Mouse (Mus musculus): Measurements from ENCODE around the gene Klrb1c. TPM values are rescaled to one million over a fixed set of nuclear protein-coding genes. Genes with fewer than 3 reads are reported as not detected.
A peak's percentile ranks its signal among the peaks of the same experiment; 100 is the strongest.
"Not testable (repeated sequence)": the region's sequence is repeated elsewhere in the genome, so short reads cannot be mapped to it uniquely, and the experiment has no call there.

The Klrb1c gene
- polyA plus RNA-seq, 1 experiment from 2014 or later: 0.22 TPM

DNA sequence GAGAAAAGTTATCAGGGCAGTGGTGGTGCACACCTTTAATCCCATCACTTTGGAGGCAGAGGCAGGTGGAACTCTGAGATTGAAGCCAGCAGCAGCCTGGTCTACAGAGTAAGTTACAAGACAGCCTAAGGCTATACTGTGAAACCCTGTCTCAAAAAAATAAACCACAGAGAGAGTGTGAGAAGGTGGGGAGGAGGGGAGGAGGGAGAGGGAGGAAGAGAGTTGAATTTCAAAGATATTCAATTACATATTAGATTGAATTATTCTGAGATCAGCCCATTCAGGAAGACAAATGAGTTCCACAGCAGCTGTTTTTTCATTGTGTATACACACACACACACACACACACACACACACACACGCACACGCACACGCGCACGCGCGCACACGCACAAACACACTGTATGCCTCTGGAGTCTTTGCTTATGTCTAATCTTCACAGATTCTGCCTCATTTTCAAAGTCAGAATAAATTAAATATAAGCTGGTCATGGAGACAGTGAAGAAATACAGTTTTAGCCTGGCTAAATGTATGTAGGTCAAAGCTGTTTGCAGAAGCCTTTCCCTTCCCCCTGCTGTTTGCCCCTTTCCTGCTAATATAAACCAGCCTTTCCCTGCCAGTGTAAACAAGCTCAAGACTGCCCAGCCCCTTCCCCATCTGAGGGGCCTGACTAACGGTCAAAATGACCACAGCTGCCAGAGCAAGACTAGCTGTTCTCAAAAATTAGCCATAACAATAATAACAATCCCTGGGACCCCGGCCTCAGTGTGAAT lies 19.3 kb downstream of the Klrb1c start:
- no peak overlapping the region for H3K4me3 ChIP-seq (ENCODE audit: inconsistent target)
- 92% methylated on average over 10 of the region's 10 CpGs for WGBS (ENCODE audit: missing documents)
- H3K27ac ChIP-seq: no peak overlapping the region
- H3K79me2 ChIP-seq (ENCODE audit: inconsistent target): no peaks in the 10 kb centered on the region
- no peaks in the 10 kb centered on the region for H3K36me3 ChIP-seq (ENCODE audit: inconsistent target)

DNA sequence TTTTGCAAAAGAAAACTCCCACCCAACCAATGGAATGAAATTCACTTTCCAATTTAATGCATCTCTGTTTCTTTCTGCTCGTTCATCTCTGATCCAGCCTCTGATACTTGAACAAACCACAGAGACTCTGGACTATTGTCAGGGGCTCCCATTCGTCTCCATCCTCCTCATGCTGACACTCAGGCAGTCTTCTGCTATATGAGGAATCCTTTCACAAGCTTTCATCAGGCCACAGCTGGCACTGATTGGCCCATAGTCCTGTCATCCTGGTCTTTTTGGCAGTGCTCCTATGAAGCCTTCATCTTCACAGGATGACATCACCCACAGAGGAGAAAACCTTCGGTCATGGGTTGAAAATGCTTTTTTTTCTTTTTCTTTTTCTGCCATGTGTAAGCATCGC lies 21.0 kb downstream of the Klrb1c start:
- WGBS (ENCODE audit: missing documents): 88% methylated on average over 4 of the region's 4 CpGs
- Histone ChIP-seq H3K79me2 (ENCODE audit: inconsistent target) (no peaks in the 10 kb centered on the region), H3K36me3 (ENCODE audit: inconsistent target) (no peaks in the 10 kb centered on the region), H3K4me3 (ENCODE audit: inconsistent target) (no peak overlapping the region), H3K27ac (no peak overlapping the region)

DNA sequence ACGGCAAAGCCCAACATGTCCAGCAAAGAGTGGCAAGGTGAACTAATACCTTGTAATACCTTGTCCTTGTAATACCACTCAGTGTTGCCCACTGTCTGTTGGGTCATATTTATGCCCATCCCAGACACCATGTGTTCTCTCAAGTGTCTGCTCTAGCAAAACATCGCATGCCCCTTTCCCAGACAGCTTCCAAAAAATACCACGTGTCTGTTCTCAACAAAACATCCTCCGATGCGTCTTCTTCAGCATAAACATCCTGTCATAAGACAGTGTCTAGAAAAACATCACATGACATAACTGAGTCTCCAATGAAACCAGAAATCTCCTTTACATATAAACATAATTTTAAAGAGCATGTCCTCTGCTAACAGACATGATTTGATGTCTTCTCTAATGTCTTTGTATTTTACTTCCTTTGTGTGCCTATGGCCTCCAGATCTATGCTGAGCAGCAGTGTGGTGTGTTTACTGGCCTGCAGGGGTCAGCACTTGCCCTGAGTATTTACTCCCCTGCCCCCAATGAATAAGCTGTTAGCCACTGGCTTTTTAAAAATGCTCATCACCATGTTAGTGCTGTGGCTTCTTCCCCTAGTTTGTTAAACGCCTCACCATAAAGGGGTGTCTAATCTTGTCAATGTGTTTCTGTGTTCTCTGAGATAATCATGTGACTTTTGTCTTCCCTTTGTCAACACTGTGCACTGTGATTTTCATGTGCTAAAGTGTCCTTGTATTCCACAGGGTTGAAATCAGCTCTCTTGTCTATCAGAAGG lies 22.3 kb downstream of the Klrb1c start:
- 70% methylated on average over 6 of the region's 6 CpGs for WGBS (ENCODE audit: missing documents)
- not testable (repeated sequence) for H3K27ac ChIP-seq; H3K79me2 ChIP-seq (ENCODE audit: inconsistent target); H3K4me3 ChIP-seq (ENCODE audit: inconsistent target); H3K36me3 ChIP-seq (ENCODE audit: inconsistent target)

GRCm38 (mm10) chr6:128765211-128765610 lies 23.8 kb downstream of the Klrb1c start:
- H3K4me3 ChIP-seq (ENCODE audit: inconsistent target): no peak overlapping the region
- no peak overlapping the region for H3K27ac ChIP-seq
- WGBS (ENCODE audit: missing documents): 100% methylated on average over 1 of the region's 1 CpGs
- H3K79me2 ChIP-seq (ENCODE audit: inconsistent target): no peaks in the 10 kb centered on the region
- H3K36me3 ChIP-seq (ENCODE audit: inconsistent target): no peaks in the 10 kb centered on the region

DNA sequence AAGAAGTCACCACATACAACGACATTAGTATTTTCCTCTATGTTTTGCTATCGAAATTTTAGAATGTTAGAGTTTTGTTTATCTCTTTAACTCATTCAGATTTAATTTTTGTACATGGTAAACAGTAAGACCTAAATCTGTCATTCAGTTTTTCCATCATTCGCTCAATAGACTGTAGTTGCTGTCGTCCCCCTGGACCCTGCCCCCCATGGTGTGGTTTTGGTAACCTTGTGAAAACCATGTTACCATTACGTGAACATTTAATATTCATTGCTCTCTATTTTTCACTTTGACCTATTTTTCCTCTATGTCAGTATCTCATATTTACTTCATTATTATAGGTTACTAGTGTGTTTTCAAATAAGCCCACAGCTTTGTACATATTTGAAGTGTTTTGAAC lies 24.4 kb downstream of the Klrb1c start:
- Histone ChIP-seq H3K27ac (no peak overlapping the region), H3K79me2 (ENCODE audit: inconsistent target) (no peaks in the 10 kb centered on the region), H3K4me3 (ENCODE audit: inconsistent target) (peak overlapping the region; percentile 43), H3K36me3 (ENCODE audit: inconsistent target) (no peaks in the 10 kb centered on the region)
- 12% methylated on average over 3 of the region's 5 CpGs for WGBS (ENCODE audit: missing documents)

DNA sequence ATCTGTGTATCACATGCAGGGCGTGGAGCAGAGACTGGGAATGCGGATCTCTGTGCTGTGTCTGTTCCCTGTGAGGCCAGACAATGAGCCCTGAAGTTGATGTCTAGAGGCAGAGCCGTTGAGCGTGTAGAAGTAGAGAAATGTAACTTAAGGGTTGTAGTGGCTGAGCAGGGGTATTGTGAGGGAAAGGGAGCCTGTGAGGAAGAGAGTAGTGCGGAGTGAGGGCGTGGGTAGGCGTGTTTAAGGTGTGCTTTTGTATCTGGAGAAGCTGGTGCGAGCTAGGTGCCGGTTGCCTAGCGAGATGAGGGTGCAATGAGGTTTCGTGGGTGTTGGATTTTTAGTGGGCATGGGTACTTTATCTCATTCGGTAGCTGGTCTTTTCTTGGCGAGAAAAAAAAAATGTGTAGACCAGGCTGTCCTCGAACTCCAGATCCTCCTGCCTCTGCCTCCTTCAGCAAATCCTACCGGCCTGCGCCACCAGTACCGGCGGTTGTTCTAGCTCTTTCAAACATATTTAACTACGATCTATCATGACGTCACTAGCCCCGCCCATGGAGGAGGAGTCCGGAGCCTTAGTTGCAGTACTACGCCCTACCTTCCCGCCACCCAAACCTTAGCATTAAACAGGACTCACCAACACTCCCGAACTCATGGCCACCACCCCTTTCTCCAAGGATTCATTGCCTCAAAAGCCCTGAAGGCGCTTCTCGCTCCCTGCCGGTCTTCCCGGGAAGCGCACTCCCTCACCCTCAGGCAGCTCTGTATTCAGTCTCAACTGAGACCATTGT lies 25.1 kb downstream of the Klrb1c start:
- no peak overlapping the region for H3K27ac ChIP-seq
- peak overlapping the region; percentile 43 for H3K4me3 ChIP-seq (ENCODE audit: inconsistent target)
- H3K79me2 ChIP-seq (ENCODE audit: inconsistent target): no peaks in the 10 kb centered on the region
- H3K36me3 ChIP-seq (ENCODE audit: inconsistent target): no peaks in the 10 kb centered on the region
- 3% methylated on average over 30 of the region's 30 CpGs for WGBS (ENCODE audit: missing documents)

DNA sequence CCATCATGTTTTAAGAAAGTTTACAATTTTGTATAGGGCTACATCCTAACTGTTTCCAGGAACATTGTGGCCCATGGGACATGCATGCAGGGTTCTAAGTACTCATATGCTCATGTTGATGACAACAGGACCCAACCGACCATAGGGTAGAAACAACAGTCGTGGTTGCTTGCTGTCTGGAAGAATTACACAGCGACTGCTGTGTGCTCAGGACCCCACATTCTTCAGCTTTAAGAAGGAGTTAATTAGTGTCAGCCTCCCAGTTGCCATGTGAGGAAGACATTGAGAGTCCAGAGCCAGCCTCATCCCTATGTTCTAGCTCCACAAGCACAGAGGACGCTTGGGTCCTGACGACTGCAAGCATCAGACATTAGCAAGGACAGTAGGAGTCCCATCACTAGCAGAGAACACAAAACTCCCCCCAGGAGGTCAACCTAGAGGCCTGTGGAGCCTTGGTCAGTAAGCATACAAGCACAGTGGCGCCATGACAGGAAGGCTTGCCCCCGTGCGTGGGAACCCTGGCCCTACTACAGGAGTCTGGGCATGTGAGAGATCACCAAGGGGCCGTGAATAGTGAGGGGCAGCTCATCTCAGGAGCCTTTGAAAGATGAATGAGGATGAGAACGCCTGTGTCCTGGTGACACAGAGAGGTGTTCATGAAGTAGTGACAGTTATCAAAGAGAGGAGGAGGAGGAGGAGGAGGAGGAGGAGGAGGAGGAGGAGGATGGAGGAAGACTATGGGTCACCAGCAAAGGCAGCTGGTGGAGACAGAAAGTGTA lies 25.9 kb downstream of the Klrb1c start:
- not testable (repeated sequence) for H3K27ac ChIP-seq; H3K36me3 ChIP-seq (ENCODE audit: inconsistent target); H3K79me2 ChIP-seq (ENCODE audit: inconsistent target); H3K4me3 ChIP-seq (ENCODE audit: inconsistent target)
- 87% methylated on average over 7 of the region's 10 CpGs for WGBS (ENCODE audit: missing documents)

- Histone ChIP-seq H3K4me3 (ENCODE audit: inconsistent target) (peak overlapping the region; percentile 90), H3K36me3 (ENCODE audit: inconsistent target) (no peaks in the 10 kb centered on the region), H3K27ac (no peak overlapping the region), H3K79me2 (ENCODE audit: inconsistent target) (no peaks in the 10 kb centered on the region)
- 65% methylated on average over 5 of the region's 5 CpGs for WGBS (ENCODE audit: missing documents)
Measured at GRCm38 (mm10) chr6:128761144-128761540, 27.9 kb downstream of the Klrb1c start.

GRCm38 (mm10) chr6:128760416-128761143 lies 28.4 kb downstream of the Klrb1c start:
- not testable (repeated sequence) for H3K79me2 ChIP-seq (ENCODE audit: inconsistent target); H3K36me3 ChIP-seq (ENCODE audit: inconsistent target)
- 0% methylated on average over 34 of the region's 44 CpGs for WGBS (ENCODE audit: missing documents)
- H3K4me3 ChIP-seq (ENCODE audit: inconsistent target): peak overlapping the region; percentile 90
- peak overlapping the region; percentile 52 for H3K27ac ChIP-seq

DNA sequence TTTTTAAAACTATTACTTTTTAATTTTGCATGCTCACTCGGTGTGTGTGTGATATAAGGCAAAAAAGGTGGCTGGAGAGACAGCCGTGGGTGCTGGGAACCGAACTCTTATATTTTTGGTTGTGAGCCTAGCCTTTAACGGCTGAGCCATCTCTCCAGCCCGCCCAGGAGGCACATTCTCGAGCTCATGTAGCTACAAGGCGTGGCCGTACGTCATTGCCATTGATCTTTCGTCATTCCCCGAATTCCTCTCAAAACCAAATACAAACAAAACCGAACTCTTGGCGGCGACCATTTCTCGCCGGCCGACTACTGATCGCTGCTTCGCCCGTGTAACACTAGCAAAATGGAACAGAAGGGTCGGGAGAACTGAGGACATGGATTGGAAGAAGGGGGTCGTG lies 29.0 kb downstream of the Klrb1c start:
- 1% methylated on average over 19 of the region's 22 CpGs for WGBS (ENCODE audit: missing documents)
- Histone ChIP-seq H3K27ac (peak overlapping the region; percentile 52), H3K4me3 (ENCODE audit: inconsistent target) (peak overlapping the region; percentile 90)
- H3K79me2 ChIP-seq (ENCODE audit: inconsistent target); H3K36me3 ChIP-seq (ENCODE audit: inconsistent target): not testable (repeated sequence)

- Histone ChIP-seq H3K36me3 (ENCODE audit: inconsistent target) (no peaks in the 10 kb centered on the region), H3K4me3 (ENCODE audit: inconsistent target) (no peak overlapping the region), H3K27ac (no peak overlapping the region), H3K79me2 (ENCODE audit: inconsistent target) (no peaks in the 10 kb centered on the region)
- 100% methylated on average over 5 of the region's 5 CpGs for WGBS (ENCODE audit: missing documents)
Measured at GRCm38 (mm10) chr6:128759221-128759950, 29.6 kb downstream of the Klrb1c start.

GRCm38 (mm10) chr6:128755402-128755763 lies 33.6 kb downstream of the Klrb1c start:
- H3K79me2 ChIP-seq (ENCODE audit: inconsistent target); H3K4me3 ChIP-seq (ENCODE audit: inconsistent target); H3K27ac ChIP-seq; H3K36me3 ChIP-seq (ENCODE audit: inconsistent target): not testable (repeated sequence)
- WGBS (ENCODE audit: missing documents): 83% methylated on average over 4 of the region's 4 CpGs

DNA sequence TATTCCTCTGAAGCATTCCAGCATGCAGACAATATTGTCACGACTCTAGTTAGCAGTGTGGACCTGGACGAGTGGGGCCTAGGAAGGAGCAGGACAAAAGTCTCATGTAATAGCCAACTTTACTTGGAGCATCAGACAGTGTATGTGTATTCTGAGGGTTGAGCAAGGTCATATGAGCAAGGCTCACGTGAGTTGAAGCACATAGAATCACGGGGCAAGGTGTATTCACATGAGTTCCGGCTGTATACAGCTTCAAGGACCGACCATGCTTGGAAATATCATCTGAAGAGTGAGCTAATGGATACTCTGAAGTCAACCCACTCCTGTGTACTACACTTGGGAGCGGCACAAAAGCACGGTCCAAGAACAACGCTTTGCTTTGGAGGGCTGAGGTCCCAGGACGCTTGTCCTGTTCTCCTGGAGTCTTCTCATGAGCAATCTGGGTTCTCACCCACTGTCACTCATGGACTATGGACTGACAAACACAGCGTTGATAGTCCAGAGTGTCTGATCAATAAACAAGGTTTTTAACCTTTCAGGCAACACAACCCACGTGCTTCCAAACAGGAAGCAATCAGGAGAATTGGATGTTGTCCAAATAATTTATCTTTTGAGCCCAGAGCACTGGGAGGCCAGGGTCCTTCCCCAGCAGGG lies 34.1 kb downstream of the Klrb1c start:
- H3K36me3 ChIP-seq (ENCODE audit: inconsistent target); H3K27ac ChIP-seq; H3K79me2 ChIP-seq (ENCODE audit: inconsistent target); H3K4me3 ChIP-seq (ENCODE audit: inconsistent target): not testable (repeated sequence)
- WGBS (ENCODE audit: missing documents): 92% methylated on average over 12 of the region's 12 CpGs

Data from macrophage (primary cell).